Mouse (Mus musculus) erythroblast, embryonic 14.5 days (primary cell): ENCODE data around the gene Mpig6b.

Experiments used
- GATA1 ChIP-seq: IDR thresholded peaks from 2 replicates; pipeline ENCODE4 v1.6.1; 2012; ENCODE audit warnings: low read length, inconsistent platforms, mixed read lengths
- TAL1 ChIP-seq: IDR thresholded peaks from 3 replicates; pipeline ENCODE4 v1.6.1; 2012; ENCODE audit warnings: low read length, inconsistent platforms, mixed read lengths

DNA sequence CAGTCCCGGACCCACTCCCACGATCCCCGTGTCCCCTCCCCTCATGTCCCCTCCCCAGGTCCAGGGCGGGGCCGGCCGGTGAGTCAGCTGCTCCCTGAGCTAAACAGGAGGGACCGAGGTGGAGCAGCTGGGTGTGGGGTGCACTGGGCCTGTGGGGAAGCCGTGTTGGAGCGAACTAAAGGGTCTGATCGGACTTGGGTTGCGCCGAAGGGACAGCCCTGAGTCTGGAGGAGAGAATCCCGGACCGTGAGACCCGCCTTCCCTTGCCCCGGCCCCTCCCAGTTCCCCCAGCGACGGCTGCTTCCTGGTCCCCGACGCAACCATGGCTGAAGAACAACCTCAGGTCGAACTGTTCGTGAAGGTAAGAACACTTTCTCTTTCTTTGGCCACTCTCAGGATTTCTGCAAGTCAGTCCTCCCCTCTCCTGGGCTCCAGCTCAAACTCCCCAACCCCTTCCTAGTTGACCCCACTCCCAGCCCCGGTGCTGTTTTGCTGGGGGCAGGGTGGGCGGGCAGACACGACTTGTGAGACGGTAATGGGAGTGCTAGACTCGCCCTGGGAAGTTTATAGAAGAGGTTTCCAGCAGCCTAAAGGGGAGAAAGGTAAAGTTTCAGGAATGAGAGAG is 15.7 kb downstream of the Mpig6b start:
- TF ChIP-seq GATA1 (no peak), TAL1 (no peak)
